Mouse (Mus musculus) heart, postnatal 14 days (tissue): Measurements from ENCODE around the gene Commd7. TPM values are rescaled to one million over a fixed set of nuclear protein-coding genes. Genes with fewer than 3 reads are reported as not detected.
"Not testable (repeated sequence)": the region's sequence is repeated elsewhere in the genome, so short reads cannot be mapped to it uniquely, and the experiment has no call there.

ENCODE experiments used
- DNase-seq, 2 experiments: peaks; one replicate each; pipeline ENCODE4 v3.0.0; 2021 to 2022
- intact Hi-C: fragments of 180-260 bp; cut with DNase I; formaldehyde crosslinking; loops from one replicate; pipeline ENCODE4 v1.15.1; 2025
- long read RNA-seq, 2 experiments: library from polyadenylated mRNA; stranded (forward); transcript quantifications; one replicate each; pipeline ENCODE4 v2.0.0; 2021
- total RNA-seq, 2 experiments: library from RNA; stranded (reverse); gene quantifications; 2 replicates each; pipeline ENCODE4 v1.2.3; 2021

Commd7 gene
- total RNA-seq = 10 to 100 TPM; 15.6 to 15.7 TPM
- long read RNA-seq, experiment 1, transcript Commd7-201 (9 exons, 3,210 nt) = major isoform, 21 of 24 reads
- long read RNA-seq, experiment 1, partial matches to known transcripts = 0 of 24 reads
- long read RNA-seq, experiment 1, other reads (novel, unspliced or antisense) = 2 of 24 reads
- long read RNA-seq, experiment 2, transcript Commd7-201 (9 exons, 3,210 nt) = major isoform, 13 of 16 reads
- long read RNA-seq, experiment 2, partial matches to known transcripts = 1 of 16 reads
- long read RNA-seq, experiment 2, other reads (novel, unspliced or antisense) = 1 of 16 reads

GRCm38 (mm10) chr2:153631976-153632870 is at the start of gene Commd7:
Gene Commd7 (minus strand): TSS chr2:153632781.
- intact Hi-C loops = no loop called here
- peak; percentile 94 to 95 for DNase-seq

- intact Hi-C loops = no loop called here
These were observed 47.4 kb upstream of the Commd7 start for GRCm38 (mm10) chr2:153679959-153680358.

GRCm38 (mm10) chr2:153677550-153677949 is 45.0 kb upstream of the Commd7 start:
- no peak for DNase-seq
- intact Hi-C loops = no loop called here

More at GRCm38 (mm10) chr2:153679959-153680358, 47.4 kb upstream of the Commd7 start:
- no peak for DNase-seq

GRCm38 (mm10) chr2:153676944-153677343 is 44.4 kb upstream of the Commd7 start:
- DNase-seq = no peak
- intact Hi-C loops = no loop called here

- intact Hi-C loops, DNase-seq: not testable (repeated sequence)
These were observed 42.8 kb upstream of the Commd7 start for GRCm38 (mm10) chr2:153675364-153675763.

DNA sequence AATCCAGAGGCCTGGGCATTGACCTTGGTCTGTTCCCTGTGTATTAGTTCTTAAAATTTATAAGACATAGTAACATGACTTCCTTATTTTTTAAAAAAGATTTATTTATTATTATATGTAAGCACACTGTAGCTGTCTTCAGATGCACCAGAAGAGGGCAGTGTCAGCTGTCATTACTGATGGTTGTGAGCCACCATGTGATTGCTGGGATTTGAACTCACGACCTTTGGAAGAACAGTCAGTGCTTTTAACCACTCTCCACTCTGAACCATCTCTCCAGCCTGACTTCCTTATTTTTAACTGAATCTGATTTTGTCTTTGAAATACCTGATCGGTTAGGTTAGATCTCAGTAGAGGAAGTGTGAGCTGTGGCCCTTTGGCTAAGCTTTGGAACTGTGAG is 40.0 kb upstream of the Commd7 start:
- intact Hi-C loops = loop anchor here (2.0 kb wide), 1 partner anchor 44 kb away; no protein-coding TSS in a partner anchor
- DNase-seq = no peak

DNA sequence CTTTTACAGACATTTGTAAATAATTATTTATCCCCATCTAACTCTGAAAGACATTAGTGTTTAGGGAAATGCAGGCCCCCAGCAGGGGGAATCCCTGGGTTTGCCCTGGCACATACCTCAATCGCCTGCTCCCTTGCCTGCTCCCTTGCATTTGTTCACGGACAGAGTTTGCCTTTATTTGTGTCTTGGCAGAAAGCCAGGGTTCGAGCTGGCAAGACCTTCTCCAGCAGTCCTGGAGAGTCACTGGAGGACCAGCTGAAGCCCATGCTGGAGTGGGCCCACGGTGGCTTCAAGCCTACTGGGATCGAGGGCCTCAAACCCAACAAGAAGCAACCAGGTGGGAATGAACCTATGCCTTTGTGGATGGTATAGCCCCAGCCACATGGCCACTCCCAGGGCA is 37.5 kb upstream of the Commd7 start:
- no peak for DNase-seq
- intact Hi-C loops = no loop called here

DNA sequence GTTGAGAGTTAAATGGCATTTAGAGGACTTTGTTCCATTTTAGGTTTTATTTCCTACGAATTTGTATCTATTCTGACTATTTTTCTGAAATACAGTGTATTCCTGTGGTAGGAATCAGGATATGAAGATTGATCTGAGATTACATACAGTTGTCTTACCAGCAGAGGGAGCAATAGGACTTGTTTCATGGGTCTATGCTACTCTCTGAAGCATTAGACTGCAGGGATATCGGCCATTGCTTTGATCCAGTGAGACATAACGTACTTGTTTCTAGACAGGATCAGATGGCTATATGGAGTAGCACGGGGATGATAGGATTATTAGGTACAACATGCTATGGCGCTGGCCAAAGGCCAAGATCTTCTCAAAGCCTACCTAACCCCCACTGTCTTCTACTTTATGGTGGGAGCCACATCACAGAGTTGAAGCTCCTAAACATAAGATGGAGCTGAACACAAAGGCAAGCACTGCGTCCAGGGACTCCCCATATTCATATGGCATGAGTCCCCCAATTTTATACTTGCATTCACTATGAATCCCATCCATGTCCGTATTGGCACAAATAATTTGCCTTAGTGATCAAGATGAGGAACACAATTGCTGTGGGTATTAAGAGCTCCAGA is 36.3 kb upstream of the Commd7 start:
- intact Hi-C loops = loop anchor here (1.0 to 5.0 kb wide), 3 partner anchors 26 to 263 kb away; no protein-coding TSS in a partner anchor
- no peak for DNase-seq

DNA sequence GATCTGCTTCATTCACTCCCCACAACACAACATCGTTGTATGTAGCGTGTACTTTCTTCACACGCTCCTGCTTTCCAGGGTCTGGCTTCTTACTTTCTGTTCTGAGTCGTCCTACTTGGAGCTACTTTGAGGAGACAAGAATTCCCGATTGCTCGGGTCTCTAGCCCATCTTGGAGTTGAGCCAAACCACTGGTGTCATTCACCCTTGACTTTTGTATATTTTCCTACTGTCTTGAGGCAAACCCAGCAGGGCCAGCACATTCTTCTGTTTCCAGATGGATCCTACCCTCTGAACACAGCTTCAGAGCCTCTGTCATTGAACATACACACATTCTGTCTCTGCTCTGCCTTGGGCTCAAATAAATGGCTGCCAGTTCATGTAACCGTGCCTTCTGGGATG is 32.8 kb upstream of the Commd7 start:
- DNase-seq = no peak
- intact Hi-C loops = loop anchor here (5.0 kb wide), 1 partner anchor 267 kb away; no protein-coding TSS in a partner anchor

- intact Hi-C loops = no loop called here
- no peak for DNase-seq
These were observed 28.0 kb upstream of the Commd7 start for GRCm38 (mm10) chr2:153660616-153661015.

GRCm38 (mm10) chr2:153657659-153658058 is 25.1 kb upstream of the Commd7 start:
- DNase-seq, intact Hi-C loops: not testable (repeated sequence)

- no peak for DNase-seq
- intact Hi-C loops = no loop called here
These were observed 19.1 kb upstream of the Commd7 start for GRCm38 (mm10) chr2:153651681-153652080.

GRCm38 (mm10) chr2:153650014-153650687 is 17.6 kb upstream of the Commd7 start:
- DNase-seq = peak in 1 of 2 experiments; percentile 6
- intact Hi-C loops = no loop called here

DNA sequence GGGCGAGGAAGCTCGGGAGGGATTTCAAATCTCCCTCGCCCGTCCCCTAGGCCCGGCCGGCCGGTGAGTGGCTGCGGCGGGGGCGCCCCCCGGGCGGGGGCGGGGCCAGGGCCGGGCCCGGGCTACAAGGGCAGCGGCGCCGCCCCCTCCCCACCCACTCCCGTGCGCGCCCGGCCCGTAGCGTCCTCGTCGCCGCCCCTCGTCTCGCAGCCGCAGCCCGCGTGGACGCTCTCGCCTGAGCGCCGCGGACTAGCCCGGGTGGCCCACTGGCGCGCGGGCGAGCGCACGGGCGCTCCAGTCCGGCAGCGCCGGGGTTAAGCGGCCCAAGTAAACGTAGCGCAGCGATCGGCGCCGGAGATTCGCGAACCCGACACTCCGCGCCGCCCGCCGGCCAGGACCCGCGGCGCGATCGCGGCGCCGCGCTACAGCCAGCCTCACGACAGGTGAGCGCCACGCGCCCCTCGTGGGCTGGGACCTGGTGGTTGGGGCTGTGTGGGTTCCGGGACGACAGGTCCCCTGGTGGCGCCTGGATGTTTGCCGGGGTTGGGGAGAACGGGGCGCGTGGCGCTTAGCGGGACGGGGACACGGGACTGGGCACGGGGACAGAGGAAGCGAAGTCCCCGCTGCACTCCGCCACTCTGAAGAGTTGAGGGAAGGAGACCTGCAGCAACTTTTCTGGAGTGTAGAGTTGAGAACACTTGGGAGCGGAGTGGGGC is 16.9 kb upstream of the Commd7 start, which contains the start of gene Dnmt3b:
Gene Dnmt3b (plus strand): TSS at position 153 of the 716 bp plus-strand sequence.
- peak; percentile 72 to 79 for DNase-seq
- intact Hi-C loops = no loop called here

GRCm38 (mm10) chr2:153648773-153649297 is 16.3 kb upstream of the Commd7 start:
- intact Hi-C loops = no loop called here
- DNase-seq = peak in 1 of 2 experiments; percentile 9

DNA sequence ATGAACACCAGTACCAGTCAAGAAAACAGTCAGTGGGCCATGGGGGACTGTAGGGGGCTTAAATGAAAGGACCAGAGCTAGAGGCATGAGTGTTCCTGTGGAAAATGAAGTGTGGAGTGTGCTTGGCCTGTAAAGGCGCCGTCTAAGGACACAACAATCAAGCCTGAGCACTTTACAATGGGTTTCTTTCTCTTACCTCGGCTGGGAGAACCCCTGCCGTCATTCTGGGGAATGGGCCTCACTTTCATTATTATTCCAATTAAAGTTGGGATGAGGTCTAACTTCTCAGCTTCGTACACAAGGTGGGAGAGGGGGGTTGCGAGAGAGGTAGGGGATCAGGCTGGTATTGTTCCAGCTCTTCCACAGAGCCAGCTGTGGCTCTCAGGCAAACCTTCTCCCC is 10.4 kb upstream of the Commd7 start:
- intact Hi-C loops = no loop called here
- no peak for DNase-seq

DNA sequence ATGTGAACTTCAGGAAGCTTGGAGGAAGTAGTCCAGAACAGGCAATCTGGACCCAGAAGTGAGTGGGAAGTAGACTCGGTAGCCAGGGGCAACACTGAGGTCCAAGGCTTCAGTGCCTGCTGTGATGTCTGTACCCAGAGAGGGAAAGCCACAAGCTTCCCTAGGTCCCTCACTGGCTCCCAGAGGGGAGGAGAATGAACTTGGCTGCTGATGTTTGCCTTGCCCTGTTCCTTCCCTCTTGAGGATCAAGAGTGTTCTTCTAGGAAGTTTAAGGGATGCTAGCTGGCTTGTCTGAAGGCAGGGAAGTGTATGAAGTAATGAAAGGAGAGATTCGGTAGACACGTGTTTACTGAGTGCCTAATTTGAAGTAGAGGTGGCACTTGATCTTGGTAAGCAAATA is 9.9 kb upstream of the Commd7 start:
- intact Hi-C loops = no loop called here
- DNase-seq = no peak

DNA sequence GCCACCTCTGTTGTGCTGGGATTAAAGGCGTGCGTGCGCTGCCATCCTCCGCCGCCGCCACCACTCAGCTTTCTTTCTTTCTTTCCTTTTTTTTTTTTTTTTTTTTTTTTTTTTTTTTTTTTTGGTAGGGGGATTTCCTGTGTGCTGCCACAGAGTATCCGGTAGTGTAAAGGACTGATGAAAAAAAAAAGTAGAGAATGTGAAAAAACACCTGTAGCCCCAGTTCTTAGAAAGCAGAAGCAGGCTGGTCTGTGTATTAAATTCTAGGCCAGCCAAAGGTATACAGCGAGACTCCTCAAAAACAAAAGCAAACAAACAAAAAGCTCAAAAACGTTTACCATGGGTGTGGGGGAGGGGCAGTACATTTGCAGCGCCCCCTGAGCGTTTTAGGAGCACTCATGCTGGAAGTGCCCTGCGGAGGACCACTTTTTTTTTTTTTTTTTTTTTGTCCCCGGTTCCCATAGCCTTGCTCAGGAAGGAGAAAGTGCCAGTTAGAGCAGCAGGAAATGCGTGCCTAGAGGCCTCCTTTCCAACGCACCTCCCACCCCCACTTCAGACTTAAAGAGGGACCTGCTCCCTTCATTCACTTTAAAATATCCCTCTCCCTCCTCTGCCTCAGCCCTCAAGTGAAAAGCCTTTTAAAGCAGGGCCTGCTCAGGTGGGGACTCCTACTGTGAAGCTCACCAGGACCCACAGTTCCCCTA is 6.5 kb upstream of the Commd7 start:
- DNase-seq = no peak
- intact Hi-C loops = no loop called here

DNA sequence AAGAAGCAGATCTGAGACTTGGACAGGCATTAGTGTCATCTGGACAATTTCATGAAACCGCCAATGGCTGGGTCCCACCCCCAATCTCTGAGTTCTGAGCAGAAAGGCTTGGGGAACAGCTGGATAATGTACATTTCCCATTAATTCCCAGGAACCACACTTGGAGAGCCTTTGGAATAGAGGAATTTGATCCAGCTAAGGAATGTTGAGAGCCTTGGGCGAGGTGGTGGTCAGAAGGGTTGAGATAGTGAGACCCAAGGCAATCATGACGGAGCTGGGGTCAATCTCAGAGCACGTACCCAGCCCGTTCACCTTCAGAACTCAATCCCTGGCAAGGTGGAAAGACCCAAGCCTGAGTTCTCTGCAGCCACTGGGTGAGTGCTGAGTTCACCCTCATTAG is 678 bp upstream of the Commd7 start:
- intact Hi-C loops = no loop called here
- DNase-seq = no peak
